Mouse (Mus musculus): ENCODE measurements around the gene Cep170. TPM values are rescaled to one million over a fixed set of nuclear protein-coding genes. Genes with fewer than 3 reads are reported as not detected.
A peak's percentile ranks its signal among the peaks of the same experiment; 100 is the strongest.

Gene Cep170
- polyA plus RNA-seq, 1 experiment from 2014 or later = 122 TPM

GRCm38 (mm10) chr1:176792175-176792574, 21.7 kb downstream of the Cep170 start:
- H3K4me1 ChIP-seq (replicated peaks) = peaks cover 18% of the 10 kb centered on the region
- H3K4me2 ChIP-seq = no peak overlapping the region
- 96% methylated on average over 1 of the region's 1 CpGs for WGBS
- no peak overlapping the region for H3K27ac ChIP-seq
- ATAC-seq (ENCODE audit: low FRiP score) = no peak
- H3K9me3 ChIP-seq = no peaks in the 10 kb centered on the region
- no peak overlapping the region for H3K9ac ChIP-seq
- peaks cover 30% of the 10 kb centered on the region for H3K36me3 ChIP-seq
- H3K4me3 ChIP-seq = no peak overlapping the region
- H3K27me3 ChIP-seq = no peaks in the 10 kb centered on the region

GRCm38 (mm10) chr1:176789326-176789725, 24.5 kb downstream of the Cep170 start:
- peaks cover 6% of the 10 kb centered on the region for H3K4me1 ChIP-seq (replicated peaks)
- H3K4me2 ChIP-seq = no peak overlapping the region
- no peaks in the 10 kb centered on the region for H3K9me3 ChIP-seq
- no peak for ATAC-seq (ENCODE audit: low FRiP score)
- H3K9ac ChIP-seq = no peak overlapping the region
- H3K4me3 ChIP-seq = no peak overlapping the region
- H3K27me3 ChIP-seq = no peaks in the 10 kb centered on the region
- 88% methylated on average over 7 of the region's 7 CpGs for WGBS
- peaks cover 35% of the 10 kb centered on the region for H3K36me3 ChIP-seq
- H3K27ac ChIP-seq = no peak overlapping the region

GRCm38 (mm10) chr1:176774533-176774932, 39.3 kb downstream of the Cep170 start:
- WGBS = 56% methylated on average over 4 of the region's 4 CpGs
- Histone ChIP-seq H3K4me3 (no peak overlapping the region), H3K36me3 (peaks cover 45% of the 10 kb centered on the region), H3K27me3 (no peaks in the 10 kb centered on the region), H3K9ac (no peak overlapping the region), H3K27ac (no peak overlapping the region), H3K4me1 (replicated peaks) (no peaks in the 10 kb centered on the region), H3K4me2 (no peak overlapping the region), H3K9me3 (no peaks in the 10 kb centered on the region)
- no peak for ATAC-seq (ENCODE audit: low FRiP score)

DNA sequence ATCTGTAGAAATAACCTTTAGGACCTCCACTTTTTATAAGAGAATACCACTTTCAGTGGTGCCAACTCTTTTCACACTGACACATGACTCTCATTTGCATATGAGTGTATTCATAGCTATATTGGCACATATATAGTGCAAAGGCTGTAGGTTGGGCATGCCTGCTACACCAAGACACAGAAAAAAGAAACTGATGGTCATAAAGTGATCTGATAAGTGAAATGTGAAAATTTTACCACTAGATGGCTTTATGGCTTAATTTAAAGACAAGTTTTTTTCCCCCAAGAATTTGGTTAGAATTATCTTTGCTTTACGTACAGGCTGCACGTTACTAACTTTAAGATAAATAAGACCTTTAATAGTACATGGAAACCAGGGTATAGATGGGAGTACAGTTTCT, 51.6 kb downstream of the Cep170 start:
- Histone ChIP-seq H3K27ac (no peak overlapping the region), H3K4me3 (no peak overlapping the region), H3K9me3 (no peaks in the 10 kb centered on the region), H3K9ac (no peak overlapping the region), H3K4me1 (replicated peaks) (no peaks in the 10 kb centered on the region), H3K4me2 (no peak overlapping the region), H3K27me3 (no peaks in the 10 kb centered on the region), H3K36me3 (peaks cover 27% of the 10 kb centered on the region)
- no peak for ATAC-seq (ENCODE audit: low FRiP score)
- 97% methylated on average over 2 of the region's 2 CpGs for WGBS

GRCm38 (mm10) chr1:176760673-176761072, 53.2 kb downstream of the Cep170 start:
- ATAC-seq (ENCODE audit: low FRiP score) = no peak
- H3K27ac ChIP-seq = no peak overlapping the region
- H3K36me3 ChIP-seq = peaks cover 41% of the 10 kb centered on the region
- no peak overlapping the region for H3K9ac ChIP-seq
- H3K4me1 ChIP-seq (replicated peaks) = no peaks in the 10 kb centered on the region
- no peak overlapping the region for H3K4me3 ChIP-seq
- no peaks in the 10 kb centered on the region for H3K9me3 ChIP-seq
- H3K4me2 ChIP-seq = no peak overlapping the region
- WGBS = 96% methylated on average over 1 of the region's 1 CpGs
- H3K27me3 ChIP-seq = no peaks in the 10 kb centered on the region

DNA sequence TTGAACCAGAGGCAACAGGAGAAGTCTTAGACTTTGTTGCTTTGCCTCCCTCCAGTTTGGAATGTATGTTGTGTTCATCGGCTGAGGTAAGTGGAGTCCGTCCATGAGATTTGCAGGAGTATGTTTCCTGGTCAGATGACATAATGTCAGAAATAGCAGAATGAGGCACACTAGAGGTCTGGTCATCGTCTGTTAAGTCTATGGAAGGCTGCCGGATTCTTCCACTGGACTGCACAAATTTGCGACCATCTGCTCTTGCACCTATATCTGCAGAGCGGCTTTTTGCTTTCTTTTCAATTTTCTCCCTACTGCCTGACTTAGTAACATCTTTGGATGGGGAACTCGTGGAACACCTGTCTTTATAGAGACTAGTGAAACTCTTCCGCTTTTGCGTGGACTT, 58.3 kb downstream of the Cep170 start:
- Histone ChIP-seq H3K36me3 (peaks cover 47% of the 10 kb centered on the region), H3K9me3 (no peaks in the 10 kb centered on the region), H3K4me3 (no peak overlapping the region), H3K27ac (no peak overlapping the region), H3K4me1 (replicated peaks) (peaks cover 3% of the 10 kb centered on the region; the same call in 1 of the 2 replicates), H3K9ac (no peak overlapping the region), H3K4me2 (no peak overlapping the region), H3K27me3 (no peaks in the 10 kb centered on the region)
- WGBS = 93% methylated on average over 9 of the region's 9 CpGs
- no peak for ATAC-seq (ENCODE audit: low FRiP score)

DNA sequence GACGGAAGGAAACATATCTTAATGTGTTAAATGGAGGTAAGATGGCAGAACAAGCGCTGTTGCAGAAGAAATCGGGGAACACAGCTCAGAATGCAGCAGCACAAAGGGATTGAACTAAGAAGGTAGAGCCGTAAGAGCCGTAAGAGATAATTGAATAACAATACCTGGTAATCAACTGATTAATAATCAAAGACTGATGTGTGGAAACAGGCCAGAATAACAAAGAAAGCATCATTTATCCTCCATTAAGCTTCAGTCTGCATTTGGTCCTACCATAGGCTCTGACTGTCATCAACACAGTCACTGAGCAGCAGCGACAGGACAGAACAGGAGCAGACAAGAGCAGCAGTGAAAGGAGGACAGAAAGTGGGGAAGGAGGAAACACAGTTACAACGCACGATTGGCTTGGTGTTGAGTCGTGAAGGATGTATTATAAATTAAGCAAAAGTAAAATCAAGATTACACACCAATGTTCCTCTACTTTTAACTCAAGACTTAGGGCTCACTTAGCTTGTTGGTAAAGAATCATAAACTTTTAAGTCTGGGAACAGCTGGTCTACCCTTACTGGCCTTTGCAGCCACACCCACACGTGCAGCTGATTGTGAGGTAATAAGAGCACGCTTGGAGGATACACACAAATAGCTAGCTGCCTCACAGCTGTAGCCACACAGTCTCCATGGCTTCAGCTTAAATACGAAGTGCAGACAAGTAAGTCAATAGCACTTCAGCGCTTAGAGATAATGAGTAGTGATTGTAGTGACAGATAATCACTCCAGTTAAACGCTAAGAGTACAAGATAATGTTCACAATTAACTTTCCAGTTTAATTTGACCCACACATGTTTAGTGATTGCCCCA, 59.8 kb downstream of the Cep170 start:
- Histone ChIP-seq H3K27ac (0 out of 2 replicates have a peak overlapping the region, but pooled peaks have one; percentile 41), H3K4me2 (no peak overlapping the region), H3K4me3 (no peak overlapping the region), H3K9ac (no peak overlapping the region), H3K36me3 (peaks cover 43% of the 10 kb centered on the region), H3K27me3 (no peaks in the 10 kb centered on the region), H3K9me3 (no peaks in the 10 kb centered on the region), H3K4me1 (replicated peaks) (peaks cover 3% of the 10 kb centered on the region; the same call in 1 of the 2 replicates)
- no peak for ATAC-seq (ENCODE audit: low FRiP score)
- WGBS = 51% methylated on average over 14 of the region's 14 CpGs

DNA sequence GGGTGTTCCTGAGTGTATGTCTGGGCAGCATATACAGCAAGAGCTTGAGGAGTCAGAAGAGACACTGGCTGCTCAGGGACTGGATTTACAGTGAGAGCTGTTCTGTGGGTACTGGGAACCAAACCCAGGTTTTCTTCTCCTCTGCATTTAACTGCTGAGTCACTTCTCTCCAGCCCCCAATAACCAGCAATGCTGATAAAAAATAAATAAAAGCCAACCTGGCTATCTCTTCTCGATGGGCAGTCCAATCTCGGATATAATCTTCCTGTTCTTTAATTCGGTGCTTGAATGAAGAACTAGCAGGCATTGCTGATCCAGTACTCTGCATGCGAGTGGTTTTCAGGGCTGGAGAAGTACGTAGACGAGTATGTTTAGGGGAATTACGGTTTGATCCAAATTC, 64.2 kb downstream of the Cep170 start:
- Histone ChIP-seq H3K36me3 (peaks cover 23% of the 10 kb centered on the region), H3K9me3 (no peaks in the 10 kb centered on the region), H3K4me2 (no peak overlapping the region), H3K4me3 (no peak overlapping the region), H3K27ac (no peak overlapping the region), H3K27me3 (no peaks in the 10 kb centered on the region), H3K9ac (no peak overlapping the region), H3K4me1 (replicated peaks) (peaks cover 3% of the 10 kb centered on the region; the same call in 1 of the 2 replicates)
- no peak for ATAC-seq (ENCODE audit: low FRiP score)
- WGBS = 95% methylated on average over 7 of the region's 7 CpGs

- WGBS = 96% methylated on average over 2 of the region's 2 CpGs
- Histone ChIP-seq H3K27me3 (no peaks in the 10 kb centered on the region), H3K4me2 (no peak overlapping the region), H3K36me3 (peaks cover 61% of the 10 kb centered on the region), H3K9ac (no peak overlapping the region), H3K4me3 (no peak overlapping the region), H3K9me3 (no peaks in the 10 kb centered on the region), H3K4me1 (replicated peaks) (no peaks in the 10 kb centered on the region), H3K27ac (no peak overlapping the region)
- ATAC-seq (ENCODE audit: low FRiP score) = no peak
Measured at GRCm38 (mm10) chr1:176732834-176733233, 81.0 kb downstream of the Cep170 start.

GRCm38 (mm10) chr1:176730528-176730927, 83.3 kb downstream of the Cep170 start:
- WGBS = 94% methylated on average over 2 of the region's 2 CpGs
- Histone ChIP-seq H3K4me3 (no peak overlapping the region), H3K27me3 (no peaks in the 10 kb centered on the region), H3K4me2 (no peak overlapping the region), H3K9me3 (no peaks in the 10 kb centered on the region), H3K9ac (no peak overlapping the region), H3K36me3 (peaks cover 46% of the 10 kb centered on the region), H3K4me1 (replicated peaks) (no peaks in the 10 kb centered on the region), H3K27ac (no peak overlapping the region)
- ATAC-seq (ENCODE audit: low FRiP score) = no peak

DNA sequence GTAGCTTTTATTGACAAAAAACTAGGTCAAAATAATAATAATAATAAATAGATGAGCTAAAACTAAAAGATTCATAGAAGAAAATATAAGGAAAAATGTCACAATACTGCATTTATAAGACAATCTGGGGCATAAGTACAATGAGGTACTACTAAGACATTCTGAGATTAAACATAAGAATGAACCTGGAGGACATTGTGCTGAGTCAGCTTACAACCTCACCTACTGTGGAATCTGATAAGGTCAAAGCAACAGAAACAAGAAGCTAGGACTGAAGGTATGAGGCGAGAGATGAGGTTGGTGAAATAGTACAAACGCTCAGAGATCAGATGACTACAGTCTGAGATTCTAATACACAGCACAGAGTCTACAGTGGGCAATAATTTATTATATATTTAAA, 86.5 kb downstream of the Cep170 start:
- no peak overlapping the region for H3K4me3 ChIP-seq
- peaks cover 29% of the 10 kb centered on the region for H3K36me3 ChIP-seq
- H3K4me1 ChIP-seq (replicated peaks) = no peaks in the 10 kb centered on the region
- no peak for ATAC-seq (ENCODE audit: low FRiP score)
- WGBS = 98% methylated on average over 2 of the region's 2 CpGs
- H3K4me2 ChIP-seq = no peak overlapping the region
- no peak overlapping the region for H3K27ac ChIP-seq
- no peaks in the 10 kb centered on the region for H3K27me3 ChIP-seq
- no peak overlapping the region for H3K9ac ChIP-seq
- H3K9me3 ChIP-seq = no peaks in the 10 kb centered on the region

GRCm38 (mm10) chr1:176724771-176725170, 89.1 kb downstream of the Cep170 start:
- H3K27me3 ChIP-seq = no peaks in the 10 kb centered on the region
- peaks cover 7% of the 10 kb centered on the region; the same call in 1 of the 2 replicates for H3K36me3 ChIP-seq
- ATAC-seq (ENCODE audit: low FRiP score) = no peak

More at GRCm38 (mm10) chr1:176724771-176725170, 89.1 kb downstream of the Cep170 start:
- WGBS = 93% methylated on average over 20 of the region's 20 CpGs
- Histone ChIP-seq H3K4me1 (replicated peaks) (no peaks in the 10 kb centered on the region), H3K9ac (no peak overlapping the region), H3K27ac (no peak overlapping the region), H3K4me3 (no peak overlapping the region), H3K9me3 (no peaks in the 10 kb centered on the region), H3K4me2 (no peak overlapping the region)
